Mouse (Mus musculus) gastrocnemius, adult 18-20 months (tissue): ENCODE results near the gene Mcidas. TPM values are rescaled to one million over a fixed set of nuclear protein-coding genes. Genes with fewer than 3 reads are reported as not detected.

Source experiments
- DNase-seq: peaks from one replicate; pipeline ENCODE4 v3.0.0; 2021; ENCODE audit warnings: low spot score
- long read RNA-seq, 2 experiments: library from polyadenylated mRNA; stranded (forward); transcript quantifications; one replicate each; pipeline ENCODE4 v2.0.0; 2021
- total RNA-seq, 2 experiments: library from RNA; stranded (reverse); gene quantifications; 2 replicates each; pipeline ENCODE4 v1.2.3; 2021

Mcidas gene
- not detected for total RNA-seq
- long read RNA-seq, experiment 1 = 0 reads
- long read RNA-seq, experiment 2 = 0 reads

DNA sequence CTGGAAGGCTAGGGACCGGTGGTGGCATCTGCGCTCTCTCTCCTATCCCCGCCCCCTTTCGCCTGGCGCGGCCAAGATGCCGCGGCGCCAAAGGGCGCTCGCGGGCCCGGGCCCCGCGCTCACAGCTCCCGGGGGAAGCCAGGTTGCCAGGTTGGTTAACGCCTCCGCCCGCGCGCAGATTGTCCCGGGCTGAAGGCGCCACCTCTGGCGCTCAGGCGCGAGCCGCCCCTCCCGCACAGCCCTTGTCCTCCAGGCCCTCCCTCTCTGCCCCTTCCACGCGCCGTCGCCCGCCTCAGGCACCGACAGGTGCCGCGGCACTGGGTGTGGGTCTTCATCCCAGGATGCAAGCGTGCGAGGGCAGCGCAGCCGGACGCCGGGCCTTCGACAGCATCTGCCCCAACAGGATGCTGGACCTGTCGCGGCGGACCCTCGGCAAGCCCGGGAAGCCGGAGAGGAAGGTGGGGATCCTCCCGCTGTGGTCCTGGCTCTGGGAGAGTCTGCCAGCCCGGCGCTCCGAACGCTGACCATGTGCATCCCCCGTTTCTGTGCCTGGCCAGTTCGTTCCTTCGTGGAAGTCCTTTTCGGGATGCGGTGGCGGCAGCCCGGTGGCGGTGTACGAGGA is at the start of gene Mcidas:
Gene Mcidas (plus strand): TSS at position 315 of the 622 bp plus-strand sequence.
- DNase-seq = no peak

DNA sequence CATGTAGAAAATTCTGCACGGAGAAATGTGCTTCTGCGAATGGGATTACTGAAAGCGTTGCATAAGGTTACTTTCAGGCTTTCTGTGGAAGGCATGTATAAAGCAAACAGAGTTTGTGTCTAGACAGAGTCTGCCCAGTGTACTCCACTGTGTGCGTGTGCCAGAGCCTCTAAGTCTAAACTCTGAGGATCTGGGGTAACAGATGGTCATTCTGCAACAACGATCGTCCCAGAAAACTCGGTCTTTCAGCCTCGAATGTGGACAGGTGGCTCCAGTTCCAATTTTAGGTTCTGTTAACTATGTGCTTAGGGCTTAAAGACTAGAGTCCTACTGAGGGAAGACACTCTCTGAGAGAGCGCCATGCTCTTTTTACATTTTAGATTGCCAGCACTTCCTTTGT is 48.3 kb upstream of the Mcidas start:
- DNase-seq = no peak

DNA sequence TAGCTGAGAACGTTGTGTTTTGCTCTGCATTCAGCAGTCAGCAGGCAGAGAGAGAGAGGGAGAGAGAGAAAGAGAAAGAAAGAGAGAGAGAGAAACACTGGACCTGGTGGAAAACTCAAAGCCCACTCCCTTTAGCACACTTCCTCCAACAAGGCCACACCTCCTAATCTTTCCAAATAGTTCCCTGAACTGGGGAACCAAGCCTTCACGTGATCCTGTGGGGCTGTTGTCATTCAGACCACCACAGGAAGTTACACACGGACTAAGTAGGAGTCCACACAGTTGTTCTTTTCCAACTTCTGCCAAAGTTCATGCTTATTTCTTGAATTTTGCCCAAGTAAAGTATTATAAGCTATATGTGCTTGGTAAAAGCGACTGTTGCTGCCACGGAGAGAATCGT is 47.7 kb upstream of the Mcidas start:
- no peak for DNase-seq

DNA sequence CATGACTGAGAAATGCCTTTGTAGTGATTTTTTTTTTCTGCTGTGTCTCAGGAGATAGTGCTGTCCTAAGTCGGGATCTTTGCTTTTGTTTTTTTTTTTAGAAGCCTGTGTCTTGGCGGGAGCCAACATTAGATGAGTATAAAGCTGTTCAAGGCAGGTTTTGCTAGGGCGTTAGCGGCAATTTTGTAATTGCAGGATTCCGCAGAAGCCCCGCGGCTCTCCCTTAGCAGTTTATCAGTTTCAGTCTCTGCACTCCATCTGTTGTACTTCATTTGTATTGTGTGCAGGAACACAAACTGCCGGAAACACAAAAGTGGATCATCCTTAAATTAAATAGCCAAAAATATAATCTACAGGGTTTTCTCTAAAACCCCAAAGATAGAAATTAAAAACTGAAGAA is 39.6 kb upstream of the Mcidas start:
- no peak for DNase-seq

DNA sequence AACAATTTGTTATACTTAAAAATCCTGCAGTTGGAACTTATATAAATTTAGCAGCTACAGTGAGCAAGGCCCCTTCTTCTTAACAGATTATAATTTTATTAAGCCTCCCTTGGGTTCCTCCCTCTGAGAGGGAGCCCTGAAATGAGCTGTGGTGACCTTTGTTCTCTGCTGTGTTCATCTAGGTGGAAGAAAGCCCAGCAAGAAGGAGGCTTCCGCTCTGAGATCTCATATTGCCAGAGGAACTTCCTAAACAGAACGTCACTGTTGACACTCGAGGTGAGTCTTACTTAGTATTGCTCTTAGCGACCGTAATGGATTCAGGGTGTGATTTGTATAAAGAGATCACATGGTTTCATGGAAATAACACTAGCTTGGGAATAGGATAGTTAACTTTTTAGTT is 30.6 kb upstream of the Mcidas start:
- DNase-seq = no peak

DNA sequence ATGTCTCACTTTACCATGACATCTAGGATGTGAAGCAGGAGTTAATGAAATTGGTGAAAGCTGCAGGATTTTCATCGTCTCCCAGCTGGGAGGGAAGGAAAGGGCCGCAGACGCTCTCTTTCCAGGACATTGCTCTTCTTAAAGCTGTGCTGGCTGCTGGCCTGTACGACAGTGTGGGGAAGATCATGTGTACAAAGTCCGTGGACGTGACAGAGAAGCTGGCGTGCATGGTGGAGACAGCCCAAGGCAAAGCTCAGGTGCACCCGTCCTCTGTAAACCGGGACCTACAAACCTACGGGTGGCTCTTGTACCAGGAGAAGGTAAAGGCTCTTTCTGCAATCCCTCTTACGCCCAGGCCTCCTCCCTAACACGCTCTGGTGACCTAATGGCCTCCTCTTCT is 29.2 kb upstream of the Mcidas start:
- DNase-seq = no peak

DNA sequence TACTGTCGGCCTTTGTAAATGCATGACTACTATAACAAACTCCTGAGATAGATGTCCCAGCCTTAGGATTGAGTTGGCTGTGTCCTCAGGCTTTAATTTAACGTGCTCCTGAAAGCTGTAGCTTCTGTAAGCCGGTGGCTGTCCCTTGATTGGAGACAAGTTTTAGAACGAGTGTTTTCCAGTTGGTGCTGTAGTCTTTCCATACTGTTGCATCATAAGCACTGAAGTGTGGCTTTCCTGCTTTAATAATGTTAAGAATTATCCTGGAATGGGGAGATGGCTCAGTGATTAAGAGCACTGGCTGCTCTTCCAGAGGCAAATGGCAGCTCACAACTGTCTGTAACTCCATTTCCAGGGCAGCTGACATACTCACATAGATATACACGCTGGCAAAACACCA is 26.4 kb upstream of the Mcidas start:
- no peak for DNase-seq

DNA sequence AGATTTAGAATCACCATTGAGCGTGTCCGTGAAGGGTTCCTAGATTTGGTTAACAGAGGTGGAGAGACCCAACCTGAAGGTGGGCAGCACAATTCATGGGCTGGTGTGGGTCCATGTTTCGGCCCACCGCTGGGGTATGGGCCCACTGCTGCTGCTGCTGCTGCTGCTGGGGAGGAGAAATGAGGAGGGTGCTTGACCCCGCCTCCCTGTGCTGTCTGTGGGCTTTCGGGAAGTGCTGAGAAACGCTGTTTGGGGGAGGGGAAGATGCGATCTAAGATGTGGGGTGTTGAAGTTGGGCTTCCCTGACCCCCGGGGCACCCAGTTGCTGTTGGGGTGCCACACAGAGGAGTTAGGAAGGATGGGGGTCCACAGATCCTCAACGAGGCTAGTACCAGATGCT is 16.9 kb upstream of the Mcidas start:
- DNase-seq = no peak

DNA sequence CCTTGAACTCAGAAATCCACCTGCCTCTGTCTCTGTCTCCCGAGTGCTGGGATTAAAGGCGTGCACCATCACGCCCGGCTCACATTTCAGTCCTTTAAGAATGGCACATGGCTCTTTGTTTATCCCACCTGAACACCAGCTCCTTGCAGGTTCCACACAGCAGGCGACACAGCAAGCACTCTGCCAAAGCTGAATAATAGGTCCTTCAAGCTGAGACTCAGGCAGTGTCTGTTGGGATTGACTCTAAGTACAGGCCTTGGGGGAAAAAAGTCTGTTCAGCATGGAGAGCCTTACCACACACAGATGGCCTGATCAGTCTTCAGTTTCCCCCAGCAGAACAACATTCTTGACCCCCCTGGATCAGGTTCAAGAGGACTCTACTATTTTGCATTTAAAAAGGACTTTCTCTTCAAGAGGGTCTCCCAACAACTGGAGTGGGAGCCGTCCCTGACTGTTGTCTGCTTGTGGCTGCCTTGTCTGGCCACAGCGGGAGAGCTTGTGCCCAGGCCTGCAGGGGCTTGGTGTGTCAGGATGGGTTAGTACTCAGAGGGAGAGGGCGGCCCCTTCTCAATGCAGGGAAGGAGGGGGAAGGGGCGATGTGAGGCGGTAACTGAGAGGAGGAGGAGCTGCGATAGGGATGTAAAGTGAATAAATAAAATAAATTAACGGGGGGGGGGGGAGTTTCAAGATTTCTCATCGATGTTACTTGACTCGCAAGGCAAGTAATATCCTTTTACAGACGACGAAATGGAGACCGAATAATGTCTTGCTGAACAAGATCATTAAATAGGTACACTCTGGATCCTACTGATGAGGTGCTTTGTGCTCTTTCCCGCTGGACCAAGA is 7.8 kb upstream of the Mcidas start:
- no peak for DNase-seq

DNA sequence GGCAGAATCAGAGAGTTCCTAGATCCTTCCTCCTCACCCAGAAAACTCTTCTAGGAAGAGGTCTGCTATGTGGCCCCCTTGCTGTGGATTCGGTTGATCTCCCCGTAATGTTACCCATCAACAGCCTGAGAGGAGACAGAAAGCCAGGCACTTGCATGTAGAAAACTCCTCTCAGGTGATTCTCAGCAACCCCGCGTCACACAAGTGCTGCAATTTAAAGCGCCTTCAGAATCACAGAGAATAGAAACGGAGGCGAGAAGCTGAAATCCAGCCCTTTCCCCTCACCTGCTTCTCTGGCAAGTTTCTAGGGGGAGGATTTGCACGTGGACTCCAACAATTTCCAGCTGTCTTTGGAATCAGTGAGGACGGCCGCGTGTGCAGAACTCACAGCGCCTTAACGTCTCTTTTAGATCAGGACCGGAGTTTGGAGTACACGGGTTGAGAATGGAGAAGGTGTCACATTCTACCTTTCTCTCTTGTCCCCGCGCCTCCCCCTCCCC is 7.1 kb upstream of the Mcidas start:
- DNase-seq = no peak

DNA sequence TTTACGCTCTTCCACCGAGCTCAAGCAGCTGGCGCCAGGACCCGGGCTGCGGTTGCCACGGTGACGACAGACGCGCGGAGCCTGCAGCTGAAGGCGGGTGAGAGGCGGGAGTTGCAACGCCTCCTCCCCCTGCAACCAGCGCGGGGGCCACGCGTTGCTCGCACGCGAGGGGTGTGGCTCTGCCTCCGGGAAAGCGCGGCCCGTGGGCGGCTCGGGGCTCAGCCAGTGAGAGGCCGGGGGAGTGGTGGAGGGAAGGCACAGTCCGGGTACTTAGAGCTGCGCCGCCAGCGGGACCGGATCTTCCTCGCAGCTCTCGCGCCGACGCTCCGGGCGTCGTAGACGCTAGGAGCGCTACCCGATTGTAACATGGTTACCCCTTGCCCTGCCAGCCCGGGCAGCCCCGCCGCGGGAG is 6.1 kb upstream of the Mcidas start, which contains the start of gene Ccno:
Gene Ccno (plus strand): TSS at position 271 of the 412 bp plus-strand sequence.
- peak; percentile 88 for DNase-seq

DNA sequence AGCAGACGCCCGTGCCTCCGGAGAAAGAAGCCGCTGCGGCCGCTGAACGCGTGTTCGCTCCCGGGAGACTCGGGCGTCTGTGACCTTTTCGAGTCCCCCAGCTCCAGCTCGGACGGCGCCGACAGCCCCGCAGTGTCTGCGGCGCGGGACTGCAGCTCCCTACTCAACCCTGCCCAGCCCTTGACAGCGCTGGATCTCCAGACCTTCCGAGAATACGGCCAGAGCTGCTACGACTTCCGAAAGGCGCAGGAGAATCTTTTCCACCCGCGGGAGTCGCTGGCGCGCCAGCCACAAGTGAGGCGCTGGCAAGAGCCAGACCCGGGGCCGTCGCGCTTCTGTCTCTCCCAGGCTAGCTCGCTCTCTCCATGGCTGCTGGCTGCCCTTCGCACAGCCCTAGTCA is 5.7 kb upstream of the Mcidas start:
- DNase-seq = no peak

DNA sequence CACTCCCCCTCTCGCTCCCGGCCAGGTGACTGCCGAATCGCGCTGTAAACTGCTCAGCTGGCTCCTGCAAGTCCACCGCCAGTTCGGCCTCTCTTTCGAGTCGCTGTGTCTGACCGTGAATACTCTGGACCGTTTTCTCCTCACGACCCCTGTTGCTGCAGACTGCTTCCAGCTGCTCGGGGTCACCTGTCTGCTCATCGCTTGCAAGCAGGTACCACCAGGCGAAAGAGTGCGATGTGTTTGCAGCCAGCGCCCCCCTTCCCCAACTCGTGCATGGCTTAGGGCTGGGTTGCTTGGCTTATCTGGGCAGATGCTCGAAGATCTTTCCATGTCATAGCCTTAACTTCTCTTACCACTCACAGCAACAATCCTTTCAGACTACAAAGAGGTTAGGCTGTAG is 4.8 kb upstream of the Mcidas start:
- no peak for DNase-seq

DNA sequence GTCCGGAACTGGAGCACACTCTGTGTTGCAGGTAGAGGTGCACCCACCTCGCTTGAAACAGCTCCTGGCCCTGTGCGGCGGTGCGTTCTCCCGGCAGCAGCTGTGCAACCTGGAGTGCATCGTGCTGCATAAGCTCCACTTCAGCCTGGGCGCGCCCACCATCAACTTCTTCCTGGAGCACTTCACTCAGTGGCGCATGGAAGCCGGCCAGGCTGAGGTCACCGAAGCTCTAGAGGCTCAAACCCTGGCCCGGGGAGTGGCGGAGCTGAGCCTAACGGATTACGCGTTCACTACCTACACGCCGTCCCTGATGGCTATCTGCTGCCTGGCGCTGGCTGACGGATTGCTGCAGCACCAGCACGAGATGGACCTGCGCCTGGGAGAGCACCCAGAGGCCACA is 4.1 kb upstream of the Mcidas start:
- no peak for DNase-seq

DNA sequence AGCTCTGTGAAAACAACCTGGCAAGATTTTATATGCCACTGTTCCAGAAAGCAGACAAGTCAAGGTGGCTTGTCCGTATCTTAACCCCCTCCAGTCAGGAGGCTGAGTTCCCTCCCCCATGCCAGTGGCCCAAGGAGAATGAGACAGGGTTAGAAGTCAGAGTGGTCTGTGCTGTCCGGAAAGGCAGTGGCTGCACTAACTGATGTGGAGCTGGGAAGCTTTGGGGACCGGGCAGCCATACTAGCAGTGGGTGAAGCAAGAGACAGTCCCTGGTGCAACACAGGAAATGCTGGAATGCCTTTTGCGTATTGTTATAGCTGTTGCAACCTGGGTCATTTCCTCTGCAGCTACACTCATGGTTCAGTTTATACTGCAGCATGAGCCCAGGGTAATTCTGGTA is 3.3 kb upstream of the Mcidas start:
- DNase-seq = no peak

DNA sequence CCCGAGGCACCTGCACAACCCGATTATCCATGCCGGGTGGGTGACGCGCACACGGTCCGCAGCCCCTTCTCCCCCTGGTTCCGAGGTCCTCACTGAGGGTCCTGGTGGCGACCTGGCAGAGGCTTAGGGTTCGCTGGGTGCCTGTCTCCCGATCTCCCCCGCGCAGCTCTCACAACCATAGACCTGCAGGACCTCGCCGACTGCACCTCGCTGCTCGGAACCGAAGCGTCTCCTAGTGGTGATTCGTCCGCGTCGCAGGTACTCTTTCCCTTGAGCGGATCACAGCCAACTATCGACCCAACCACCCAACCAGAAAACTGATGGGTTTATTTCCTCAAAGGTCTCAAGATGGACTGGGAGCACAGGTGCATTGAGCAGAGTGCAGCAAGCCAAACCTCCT is 546 bp downstream of the Mcidas start:
- peak; percentile 33 for DNase-seq

DNA sequence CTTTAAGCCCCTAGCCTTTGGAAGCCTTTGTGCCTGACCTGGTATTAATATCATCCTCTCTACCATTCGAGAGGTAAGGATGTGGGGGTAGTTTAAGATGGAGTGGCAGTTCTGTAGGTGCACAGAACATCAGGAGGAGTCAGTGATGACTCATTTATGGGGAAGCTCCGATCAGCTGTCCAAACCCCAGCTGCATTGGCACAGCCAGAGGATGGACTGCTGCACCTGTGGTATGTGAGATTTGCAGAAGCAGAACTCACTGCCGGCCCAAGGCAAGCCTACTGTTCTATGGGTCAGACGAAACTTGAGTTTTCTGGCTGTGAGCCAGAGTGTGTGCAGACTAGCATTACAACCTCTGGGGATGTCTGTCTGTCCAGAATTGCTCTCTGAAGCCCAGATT is 2.8 kb downstream of the Mcidas start:
- DNase-seq = no peak

DNA sequence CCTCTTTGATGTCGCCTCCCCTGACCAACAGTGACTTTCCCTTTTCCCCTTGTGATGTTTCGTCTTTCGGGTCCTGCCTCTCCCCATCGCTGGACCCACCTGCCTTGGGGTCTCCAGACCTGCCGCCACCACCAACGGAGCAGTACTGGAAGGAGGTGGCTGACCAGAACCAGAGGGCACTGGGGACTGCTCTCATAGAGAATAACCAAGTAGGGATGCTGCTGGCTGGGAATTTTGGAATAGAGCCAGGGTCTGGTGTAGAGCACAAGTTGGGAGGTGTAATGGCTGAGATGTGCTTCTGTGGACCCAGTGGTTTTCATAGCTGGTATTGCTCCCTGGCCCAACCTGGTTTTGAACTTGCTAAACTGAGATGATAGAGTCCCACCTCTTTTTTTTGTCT is 3.7 kb downstream of the Mcidas start:
- no peak for DNase-seq

DNA sequence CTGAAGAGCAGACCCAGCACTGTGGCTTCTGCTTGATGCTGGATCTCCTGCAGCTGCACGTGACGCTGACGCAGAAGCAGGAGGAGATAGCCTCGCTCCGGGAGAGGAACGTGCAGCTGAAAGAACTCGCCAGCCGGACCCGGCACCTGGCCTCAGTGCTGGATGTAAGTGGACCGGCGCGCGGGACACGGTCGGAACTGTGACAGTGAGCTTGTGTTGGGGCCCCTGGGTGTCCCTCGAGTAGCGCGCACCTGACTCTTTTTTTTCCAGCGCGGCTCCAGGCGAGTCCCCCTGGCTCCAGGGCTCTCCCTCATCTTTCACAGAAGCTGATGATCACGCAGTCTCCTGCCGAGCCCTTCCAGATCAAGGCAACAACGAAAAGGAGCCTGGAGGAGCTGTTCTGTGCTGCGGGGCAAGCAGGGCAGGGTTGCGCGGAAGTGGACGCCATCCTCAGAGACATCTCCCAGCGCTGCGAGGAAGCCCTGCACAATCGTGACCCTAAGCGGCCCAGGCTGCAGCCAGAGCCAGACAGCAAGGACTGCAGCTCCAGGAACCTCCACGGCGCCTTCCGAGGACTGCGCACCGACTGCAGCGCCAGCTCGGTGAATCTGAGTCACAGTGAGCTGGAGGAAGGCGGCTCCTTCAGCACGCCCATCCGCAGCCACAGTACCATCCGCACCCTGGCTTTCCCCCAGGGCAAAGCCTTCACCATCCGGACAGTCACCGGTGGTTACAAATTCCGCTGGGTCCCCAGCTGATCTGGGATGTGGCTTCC is 5.0 kb downstream of the Mcidas start:
- DNase-seq = no peak

DNA sequence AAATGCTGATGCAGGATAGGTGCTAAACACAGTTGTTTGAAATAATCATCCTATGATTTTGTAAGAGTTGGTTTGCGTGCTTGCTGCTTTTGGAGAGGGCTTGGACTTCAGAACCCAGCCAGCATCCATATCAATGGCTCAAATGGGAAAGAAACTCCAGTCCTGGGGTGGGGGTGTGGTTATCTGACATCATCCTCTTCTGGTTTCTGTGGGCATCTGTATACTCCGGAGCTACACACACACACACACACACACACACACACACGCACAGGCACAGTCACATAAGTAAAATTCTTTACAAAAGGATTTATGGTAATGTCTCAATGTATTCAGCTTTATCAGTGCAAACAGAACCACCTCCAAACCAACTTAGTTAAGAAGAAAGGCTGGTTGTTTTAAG is 6.4 kb downstream of the Mcidas start:
- DNase-seq = no peak

DNA sequence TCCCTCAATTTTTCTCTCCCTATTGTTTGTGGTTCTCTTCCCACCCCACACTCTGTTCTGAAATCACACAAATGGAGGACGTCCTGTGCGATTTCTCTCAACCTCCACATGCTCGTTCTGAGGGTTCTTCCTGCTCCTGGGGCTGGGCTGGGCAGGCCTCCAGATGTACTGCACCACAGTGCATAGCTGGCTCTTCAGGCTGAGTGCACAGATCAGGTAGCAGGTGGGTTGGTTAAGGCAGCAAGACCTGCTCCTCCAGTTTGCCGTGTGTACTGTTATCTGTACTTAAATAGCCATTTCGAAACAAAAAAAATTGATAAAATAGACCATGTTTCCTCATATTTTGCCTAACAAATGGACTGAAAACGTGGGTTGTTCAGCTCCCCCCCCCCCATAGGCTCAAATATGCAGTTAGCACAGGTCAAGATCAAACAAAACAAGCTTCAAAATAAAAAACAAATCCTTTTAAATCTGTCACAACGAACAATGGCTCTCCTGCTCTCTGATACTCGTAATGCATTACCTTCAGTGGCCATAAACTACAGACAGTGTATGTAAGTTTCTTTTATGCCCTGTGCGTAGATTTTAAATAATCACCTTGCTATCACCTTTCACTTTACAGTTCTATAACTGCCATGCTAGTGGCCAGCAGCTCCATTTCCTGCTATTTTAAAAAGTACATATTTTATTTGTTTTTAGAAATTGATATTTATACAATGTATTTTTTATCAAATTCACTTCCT is 7.1 kb downstream of the Mcidas start:
- no peak for DNase-seq
